Mouse (Mus musculus): ENCODE results near the gene Gm3676.
"Not testable (repeated sequence)": the region's sequence is repeated elsewhere in the genome, so short reads cannot be mapped to it uniquely, and the experiment has no call there.

DNA sequence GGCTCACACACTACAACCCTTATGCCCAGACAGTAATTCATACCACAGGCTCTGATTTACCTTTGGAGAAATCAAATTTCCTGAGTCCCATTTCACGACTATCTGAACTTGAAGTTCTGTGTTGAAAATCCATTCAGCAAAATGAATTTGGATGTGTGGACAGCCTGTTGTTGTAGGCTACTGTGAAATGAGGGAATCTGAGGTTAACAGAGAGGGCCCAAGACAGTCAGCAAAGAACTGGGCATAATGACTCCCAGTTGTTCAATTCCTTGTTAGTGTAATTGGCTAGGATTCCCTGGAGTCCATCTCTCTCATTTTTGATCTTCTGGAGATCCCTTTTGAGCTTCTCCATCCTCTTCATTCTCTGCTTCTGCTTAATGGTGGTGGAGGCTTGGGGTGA is 35.6 kb downstream of the Gm3676 start:
- TF ChIP-seq CTCF (IDR thresholded peaks at IDR 0.05; ENCODE audit: borderline replicate concordance, extremely low read depth, insufficient read depth, insufficient read length); POLR2A (IDR thresholded peaks at IDR 0.05; ENCODE audit: borderline replicate concordance, extremely low read depth, insufficient read depth, insufficient read length, poor library complexity, severe bottlenecking): not testable (repeated sequence)
